Mouse (Mus musculus) granulocyte monocyte progenitor cell, adult 5-6 weeks (primary cell): ENCODE measurements at regions not wholly inside any gene's neighbourhood (a gene's known extent, or its start where the extent isn't known, plus 50 kb on each side); places are given as distances from the start of the nearest gene placed in this dataset.

ENCODE experiments used
- ATAC-seq: replicated peaks from 2 replicates; pipeline ENCODE4 v1.8.0; 2016; ENCODE audit warnings: mild to moderate bottlenecking, moderate TSS enrichment, inconsistent platforms; ENCODE audit not compliant: poor library complexity, severe bottlenecking

GRCm38 (mm10) chr6:94915842-94916620, 201.0 kb upstream of the Kbtbd8 start:
- 0 out of 2 replicates have a peak, but pooled peaks have one; percentile 20 for ATAC-seq

GRCm38 (mm10) chr6:94911836-94912235, 205.2 kb upstream of the Kbtbd8 start:
- ATAC-seq: no peak

DNA sequence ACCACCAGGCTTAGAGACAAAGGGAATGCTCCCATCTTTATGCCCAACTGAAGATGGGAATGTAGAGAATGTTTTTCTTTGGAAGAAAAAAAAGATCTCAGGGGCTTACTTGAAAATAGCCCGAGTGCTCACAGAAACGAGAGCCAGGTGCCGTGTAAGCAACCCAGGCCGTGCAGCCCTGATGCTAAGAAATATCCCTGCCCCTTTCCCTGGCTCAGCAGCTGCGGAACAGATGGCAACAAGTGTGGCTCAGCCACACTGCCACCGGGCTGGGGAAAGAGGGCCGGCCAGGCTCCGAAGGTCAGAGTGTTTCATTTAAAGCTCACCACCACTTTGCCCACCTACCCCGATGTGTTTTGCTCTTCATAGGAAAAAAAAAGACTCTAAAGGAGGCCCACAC, 205.7 kb upstream of the Kbtbd8 start:
- ATAC-seq: no peak

GRCm38 (mm10) chr6:94900862-94901261, 200.9 kb upstream of the Lrig1 start:
- no peak for ATAC-seq

DNA sequence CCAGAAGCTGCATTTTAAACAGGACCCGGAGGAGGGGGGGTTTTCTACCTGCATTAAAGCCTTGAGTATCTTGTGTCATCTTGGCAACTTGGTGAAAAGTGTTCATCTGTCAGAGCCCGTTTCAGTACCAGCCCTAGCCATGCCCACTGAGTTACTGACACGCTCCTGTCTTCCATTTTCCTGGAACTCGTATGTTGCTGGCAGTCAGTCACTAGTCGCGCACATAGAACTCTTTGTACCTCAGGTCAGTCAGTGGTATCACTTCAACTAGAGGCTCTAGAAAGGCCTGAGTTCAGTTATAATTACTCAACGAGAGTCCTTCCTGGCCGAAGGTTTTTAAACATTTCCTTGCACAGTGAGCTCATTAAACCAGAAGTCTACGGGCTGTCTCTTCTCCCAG, 198.9 kb upstream of the Lrig1 start:
- ATAC-seq: no peak

DNA sequence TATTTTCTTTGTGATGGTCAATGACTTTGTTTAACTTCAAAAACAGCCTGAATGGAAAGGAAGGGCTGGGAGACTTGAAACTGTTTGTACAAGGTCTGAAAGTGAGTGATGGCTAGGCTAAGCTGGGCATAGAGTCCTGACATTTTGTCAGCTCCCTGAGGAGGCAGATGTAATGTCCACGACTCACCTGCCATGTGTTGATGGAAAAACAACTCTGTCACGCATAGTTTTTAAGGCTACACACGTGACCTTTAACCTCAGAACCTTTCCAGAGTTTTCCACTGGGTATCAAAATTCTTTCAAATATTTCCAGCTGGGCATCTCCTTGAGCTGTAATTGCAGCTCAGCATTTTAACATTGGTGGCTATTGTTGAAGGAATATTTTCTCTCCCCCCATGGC, 190.2 kb upstream of the Lrig1 start:
- no peak for ATAC-seq

- ATAC-seq: no peak
These were observed 189.3 kb upstream of the Lrig1 start for GRCm38 (mm10) chr6:94889271-94889670.

DNA sequence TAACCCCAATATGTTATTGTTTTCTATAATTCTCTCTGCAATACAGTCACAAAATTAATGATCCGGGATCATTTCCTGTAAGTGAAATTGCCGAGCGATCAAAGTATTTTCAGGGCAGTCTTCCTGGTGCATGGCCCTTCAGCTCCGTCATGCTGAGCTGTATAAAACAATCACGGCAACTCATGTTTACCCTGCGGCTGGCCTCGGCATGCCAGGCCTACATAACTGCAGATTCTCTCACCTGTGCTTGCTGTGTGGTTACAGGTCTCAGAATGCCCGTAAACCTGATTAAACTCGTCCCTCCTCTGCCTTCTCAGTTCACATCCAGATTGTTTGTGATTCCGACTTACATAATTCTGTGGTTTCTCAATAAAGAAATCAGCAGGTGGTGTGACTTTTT, 181.2 kb upstream of the Lrig1 start:
- no peak for ATAC-seq

DNA sequence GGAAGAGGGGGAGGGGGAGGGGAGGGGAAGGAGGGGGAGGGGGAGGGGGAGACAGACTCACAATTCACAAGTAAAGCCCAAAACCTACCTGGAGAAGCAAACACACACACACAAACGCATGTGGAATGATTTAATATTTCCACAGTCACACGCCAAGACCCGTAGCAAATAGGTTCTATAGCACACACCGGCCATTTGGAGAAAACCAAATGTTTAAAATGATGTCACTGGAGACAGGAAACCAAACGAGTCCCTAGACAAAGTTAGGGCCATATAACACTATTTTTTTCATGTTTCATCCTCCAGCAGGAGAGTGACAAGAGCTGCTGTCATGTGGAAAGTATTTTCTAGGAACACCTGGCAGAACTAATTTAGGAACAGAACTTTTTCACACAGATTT, 175.9 kb upstream of the Lrig1 start:
- ATAC-seq: no peak

GRCm38 (mm10) chr6:94875065-94875464, 175.1 kb upstream of the Lrig1 start:
- no peak for ATAC-seq

- ATAC-seq: no peak
These were observed 174.5 kb upstream of the Lrig1 start for GRCm38 (mm10) chr6:94874415-94874814.

DNA sequence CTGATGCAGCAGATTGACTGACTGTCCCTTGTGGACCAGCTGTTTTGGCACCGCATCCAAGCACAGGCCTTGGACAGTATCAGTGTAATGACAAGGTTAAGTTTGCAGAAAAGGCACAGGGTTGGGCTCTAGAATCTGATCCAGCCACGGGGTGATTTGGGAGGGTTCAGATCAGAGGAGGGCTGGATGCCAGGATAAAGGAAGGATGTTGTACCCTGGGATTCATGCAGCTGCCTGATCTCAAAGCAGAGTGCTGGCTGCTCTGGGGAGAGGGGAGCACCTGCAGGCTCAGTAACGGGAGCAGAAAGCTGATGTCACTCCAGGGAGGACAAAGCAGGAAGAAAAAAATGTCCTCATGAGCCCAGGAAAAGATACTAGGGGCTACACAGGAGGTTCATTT, 168.0 kb upstream of the Lrig1 start:
- ATAC-seq: no peak

- ATAC-seq: no peak
These were observed 165.5 kb upstream of the Lrig1 start for GRCm38 (mm10) chr6:94865498-94865897.

GRCm38 (mm10) chr6:94858121-94858621, 158.2 kb upstream of the Lrig1 start:
- ATAC-seq: peak; percentile 85

- ATAC-seq: no peak
These were observed 150.2 kb upstream of the Lrig1 start for GRCm38 (mm10) chr6:94850121-94850520.

DNA sequence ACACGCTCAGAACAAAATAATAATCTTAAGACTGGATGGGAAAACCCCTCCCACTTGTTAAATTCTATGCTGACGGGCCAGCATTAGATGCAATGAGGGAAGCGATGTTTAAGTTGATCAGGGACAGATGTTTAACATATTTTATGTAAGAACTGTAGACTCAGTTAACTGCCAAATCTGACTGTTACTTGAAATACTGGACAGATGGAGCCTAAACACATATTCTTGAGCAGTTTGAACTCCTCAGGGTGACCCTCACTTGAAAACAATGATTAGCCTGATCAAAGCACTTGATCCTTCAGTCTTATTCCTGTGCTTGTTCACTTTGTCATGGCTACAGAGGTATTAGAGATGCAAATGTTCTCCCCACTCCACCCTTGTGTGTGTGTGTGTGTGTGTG, 149.6 kb upstream of the Lrig1 start:
- ATAC-seq: no peak

DNA sequence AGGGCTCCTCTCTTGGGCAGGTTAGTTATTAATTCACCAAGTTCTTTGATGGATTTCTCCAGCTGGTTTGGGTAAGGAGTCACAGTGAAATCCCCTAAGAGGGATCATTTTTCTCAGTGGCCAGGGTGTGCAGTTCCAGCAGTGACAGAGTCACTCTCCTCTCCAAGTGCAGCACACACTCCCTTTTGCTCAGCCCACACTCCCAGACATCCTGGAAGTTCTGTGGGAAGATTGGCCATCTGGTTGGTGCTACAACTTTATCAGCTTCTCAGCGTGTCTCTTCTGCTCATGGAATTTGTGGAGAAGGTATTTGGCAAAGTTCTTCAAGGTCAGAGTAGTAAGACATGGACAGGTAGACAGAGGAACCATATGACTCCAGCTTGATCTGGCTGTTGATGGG, 148.5 kb upstream of the Lrig1 start:
- ATAC-seq: no peak

DNA sequence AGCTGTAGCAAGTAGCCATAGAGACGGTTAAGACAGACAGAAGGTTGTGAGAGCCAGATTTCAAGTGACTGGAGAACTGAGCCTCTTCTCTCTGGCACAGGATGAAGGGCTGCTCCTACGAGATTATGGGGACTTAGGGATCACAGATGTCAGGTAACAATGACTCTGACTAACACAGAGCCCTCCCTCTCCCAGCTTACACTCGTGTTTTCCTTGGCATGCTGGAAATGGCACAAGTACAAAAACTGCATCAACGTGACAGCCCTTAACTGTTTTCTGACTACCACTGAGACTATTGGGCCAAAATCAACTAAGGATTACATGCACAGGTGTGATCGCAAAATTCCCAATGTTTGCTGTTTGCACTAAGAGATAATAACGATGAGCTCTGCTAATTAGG, 145.9 kb upstream of the Lrig1 start:
- ATAC-seq: no peak

DNA sequence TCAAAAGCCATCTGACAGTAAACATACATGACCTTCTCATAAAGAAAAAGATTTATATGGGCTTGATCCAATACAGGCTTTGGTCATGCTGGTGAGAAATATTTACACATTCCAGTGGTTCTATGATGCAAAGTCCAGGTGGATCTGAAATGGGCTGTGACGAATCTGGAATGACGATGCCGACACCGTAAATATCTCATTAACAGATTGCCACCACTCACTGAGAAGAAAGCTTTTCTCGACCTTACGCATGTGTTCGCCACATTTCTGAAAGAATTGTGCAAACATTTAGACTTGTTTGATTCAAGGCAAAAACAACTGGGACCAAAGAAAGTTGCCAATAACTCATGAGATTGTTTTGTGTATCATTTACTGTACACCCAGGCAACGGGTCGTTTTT, 142.9 kb upstream of the Lrig1 start:
- no peak for ATAC-seq

DNA sequence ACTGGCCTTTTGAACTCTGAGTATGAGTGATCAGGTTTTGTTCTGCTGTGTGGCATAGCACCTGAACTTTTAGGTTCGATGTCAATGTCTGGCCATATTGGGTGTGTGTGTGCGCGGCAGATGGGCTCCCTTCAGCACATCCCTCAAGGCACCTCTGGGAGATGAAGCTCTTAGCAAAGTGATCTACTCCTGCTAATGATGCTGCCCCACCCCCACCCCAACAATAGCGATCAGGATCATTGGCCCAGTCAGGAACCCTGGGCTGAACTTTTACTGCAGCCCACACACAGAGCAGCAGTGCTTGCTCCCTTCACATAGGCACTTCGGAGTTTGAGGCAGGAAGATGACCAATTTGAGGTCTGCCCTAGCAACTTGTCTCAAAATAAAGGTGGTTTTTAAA, 141.9 kb upstream of the Lrig1 start:
- ATAC-seq: no peak

DNA sequence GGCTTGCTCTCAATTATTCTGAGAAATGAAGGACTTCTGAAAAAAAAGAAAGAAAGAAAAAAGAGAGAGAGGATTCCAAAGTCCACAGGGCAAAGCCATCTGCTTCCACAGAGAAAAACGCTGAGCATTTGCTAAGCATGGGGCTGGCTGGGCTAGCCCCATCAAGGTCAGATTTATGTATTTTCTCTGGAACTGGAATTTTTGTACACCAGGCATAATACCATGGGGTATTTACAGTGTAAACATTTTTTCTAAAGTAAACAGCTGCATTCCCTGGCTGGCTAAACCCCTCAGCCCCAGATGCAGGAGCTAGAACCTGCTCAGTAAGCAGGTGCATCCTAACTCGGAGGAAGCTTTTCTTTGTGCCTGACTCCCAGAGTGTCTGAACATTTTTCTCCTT, 135.8 kb upstream of the Lrig1 start:
- ATAC-seq: no peak

DNA sequence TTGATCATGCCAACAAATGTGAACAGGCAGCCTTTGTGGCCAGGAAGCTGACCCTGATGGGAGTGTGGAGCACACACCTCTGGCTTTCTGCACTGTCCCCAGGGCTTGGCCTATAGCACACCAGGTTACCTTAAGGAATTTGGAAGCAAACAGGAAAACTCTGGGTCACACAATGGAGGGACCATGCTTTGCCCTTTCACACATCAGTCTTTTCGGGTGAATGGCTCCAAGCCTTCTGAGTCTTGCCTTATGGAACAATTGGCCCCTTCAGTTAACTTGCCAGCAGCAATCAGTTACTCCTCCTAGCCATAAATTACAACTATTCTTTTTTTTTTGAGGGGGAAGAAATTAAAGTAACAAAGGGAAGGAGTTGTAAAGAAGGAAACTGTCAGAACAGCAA, 134.6 kb upstream of the Lrig1 start:
- ATAC-seq: no peak
